Mouse (Mus musculus) heart, postnatal 0 days (tissue): Measurements from ENCODE around the gene Mylk. TPM values are rescaled to one million over a fixed set of nuclear protein-coding genes. Genes with fewer than 3 reads are reported as not detected.
A peak's percentile ranks its signal among the peaks of the same experiment; 100 is the strongest.
"Not testable (repeated sequence)": the region's sequence is repeated elsewhere in the genome, so short reads cannot be mapped to it uniquely, and the experiment has no call there.

Source experiments
- ATAC-seq: fragments of 200-750 bp; cut with Nextera tagmentation; 2 replicates; pipeline ENCODE4 v1.8.0; 2017; ENCODE audit warnings: low read depth, moderate number of reproducible peaks, moderate library complexity; ENCODE audit not compliant: insufficient read depth
- DNase-seq: peaks from one replicate; pipeline ENCODE4 v3.0.0-alpha.2; 2016; ENCODE audit warnings: low spot score
- H3K27ac ChIP-seq: fragments of 300-500 bp; sonication (generic); 2 replicates; pipeline ENCODE4 v1.5.1; 2014; ENCODE audit warnings: low read depth, mild to moderate bottlenecking
- H3K27me3 ChIP-seq: fragments of 300-500 bp; sonication (generic); 2 replicates; pipeline ENCODE4 v1.6.1; 2014; ENCODE audit warnings: low read length, mixed read lengths; ENCODE audit not compliant: control insufficient read depth, insufficient read depth
- H3K36me3 ChIP-seq: fragments of 300-500 bp; sonication (generic); replicated peaks from 2 replicates; pipeline ENCODE4 v1.6.1; 2014; ENCODE audit warnings: low read length, mixed read lengths; ENCODE audit not compliant: control insufficient read depth, insufficient read depth
- H3K4me1 ChIP-seq: fragments of 300-500 bp; sonication (generic); 2 replicates; pipeline ENCODE4 v1.6.1; 2014; ENCODE audit warnings: antibody characterized with exemption; ENCODE audit not compliant: control insufficient read depth, insufficient read depth
- H3K4me2 ChIP-seq: fragments of 300-500 bp; sonication (generic); 2 replicates; pipeline ENCODE4 v1.6.1; 2014; ENCODE audit warnings: low read depth, mild to moderate bottlenecking, low read length, moderate library complexity
- H3K4me3 ChIP-seq: fragments of 300-500 bp; sonication (generic); 2 replicates; pipeline ENCODE4 v1.5.1; 2014; ENCODE audit warnings: low read depth, low read length
- H3K9ac ChIP-seq: fragments of 300-500 bp; sonication (generic); replicated peaks from 2 replicates; pipeline ENCODE4 v1.6.1; 2014; ENCODE audit warnings: low read depth, low read length, mixed read lengths
- H3K9me3 ChIP-seq: fragments of 300-500 bp; sonication (generic); replicated peaks from 2 replicates; pipeline ENCODE4 v1.6.1; 2016; ENCODE audit warnings: low read length; ENCODE audit not compliant: control insufficient read depth
- CTCF ChIP-seq: IDR thresholded peaks from 2 replicates; pipeline ENCODE4 v1.5.1; 2016; ENCODE audit warnings: antibody characterized with exemption, control low read depth, low read depth
- EP300 ChIP-seq: IDR thresholded peaks from 2 replicates; pipeline ENCODE4 v1.6.1; 2016; ENCODE audit warnings: antibody characterized with exemption, low read depth
- WGBS: fragments of 180-500 bp; shearing (Covaris S2); extraction: QIAGEN DNeasy Blood & Tissue Kit; methylation state at CpG from one replicate; pipeline ENCODE4 v1.1.7; 2014; 5-methylcytosine and 5-hydroxymethylcytosine counted together
- polyA plus RNA-seq: library from polyadenylated mRNA; unstranded; fragments of >200 nt; fragmentation: Nextera tagmentation; extraction: Ambion mirVana; gene quantifications from 2 replicates; pipeline ENCODE4 v1.2.1, GENCODE M21; 2015
- total RNA-seq: library from RNA; depleted of rRNA; stranded (reverse); fragments of >200 nt; gene quantifications from 2 replicates; pipeline ENCODE4 v1.2.3, GENCODE M21; 2014; ENCODE audit warnings: low replicate concordance; rRNA removed

Gene Mylk
- total RNA-seq (7.7 and 148 TPM in 2 replicates), polyA plus RNA-seq (5.9 and 6.2 TPM in 2 replicates)

DNA sequence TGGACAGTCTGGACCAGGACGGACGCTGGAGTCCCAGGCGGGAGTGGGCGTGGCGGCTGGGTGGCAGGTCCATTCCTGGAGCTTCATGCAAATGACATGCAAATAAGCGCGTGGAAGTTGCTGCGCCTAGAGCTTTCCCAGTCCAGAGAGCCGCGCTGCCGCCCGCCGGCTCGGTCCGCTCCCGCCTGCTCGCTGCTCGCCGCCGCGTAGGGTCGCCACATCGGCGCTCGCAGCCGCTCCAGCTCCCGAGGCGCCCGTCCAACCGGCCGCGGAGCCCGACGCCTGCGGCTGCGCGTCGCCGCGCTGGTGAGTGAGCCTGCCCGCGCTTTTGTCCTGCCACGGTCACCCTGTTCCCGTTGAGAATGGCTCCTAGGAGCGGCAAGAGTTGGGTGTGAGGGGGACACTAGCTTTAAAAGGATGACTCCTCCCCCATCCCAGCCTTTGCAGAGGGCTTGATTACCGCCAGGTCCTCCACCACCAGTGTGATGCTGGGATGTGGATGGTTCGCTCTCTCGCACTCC lies at the start of gene Mylk:
TSS of gene Mylk (plus strand) at position 146 of the 521 bp plus-strand sequence.
- DNase-seq (peak; percentile 87), ATAC-seq (peak; percentile 87)
- Histone ChIP-seq H3K27ac (no peak within 1 kb of the TSS), H3K9me3 (no peaks in the 10 kb centered on the region), H3K36me3 (no peaks in the 10 kb centered on the region), H3K4me2 (peak within 1 kb of the TSS; percentile 65), H3K9ac (no peak within 1 kb of the TSS), H3K4me1 (no peaks in the 10 kb centered on the region), H3K27me3 (peaks cover 28% of the 10 kb centered on the region), H3K4me3 (peak within 1 kb of the TSS; percentile 43)
- WGBS: under 1% methylated on average over 44 of the region's 48 CpGs
- TF ChIP-seq EP300 (no peak), CTCF (no peak)

DNA sequence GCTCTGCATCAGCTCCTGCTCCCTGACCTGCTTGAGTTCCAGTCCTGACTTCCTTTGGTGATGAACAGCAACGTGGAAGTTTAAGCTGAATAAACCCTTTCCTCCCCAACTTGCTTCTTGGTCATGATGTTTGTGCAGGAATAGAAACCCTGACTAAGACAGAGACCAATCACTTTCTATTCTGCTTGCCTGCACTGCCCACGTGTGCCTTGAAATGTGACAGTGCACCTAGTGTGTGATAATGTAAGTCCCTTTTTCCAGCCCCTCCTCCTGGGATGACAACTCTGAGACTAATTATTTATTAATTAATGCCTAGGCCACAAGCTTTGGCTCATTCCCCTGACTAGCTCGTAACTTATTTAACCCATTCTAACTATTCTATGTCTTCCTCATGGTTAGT lies 46.3 kb upstream of the Mylk start:
- H3K4me2 ChIP-seq, H3K4me3 ChIP-seq: not testable (repeated sequence)
- 68% methylated on average over 3 of the region's 3 CpGs for WGBS

DNA sequence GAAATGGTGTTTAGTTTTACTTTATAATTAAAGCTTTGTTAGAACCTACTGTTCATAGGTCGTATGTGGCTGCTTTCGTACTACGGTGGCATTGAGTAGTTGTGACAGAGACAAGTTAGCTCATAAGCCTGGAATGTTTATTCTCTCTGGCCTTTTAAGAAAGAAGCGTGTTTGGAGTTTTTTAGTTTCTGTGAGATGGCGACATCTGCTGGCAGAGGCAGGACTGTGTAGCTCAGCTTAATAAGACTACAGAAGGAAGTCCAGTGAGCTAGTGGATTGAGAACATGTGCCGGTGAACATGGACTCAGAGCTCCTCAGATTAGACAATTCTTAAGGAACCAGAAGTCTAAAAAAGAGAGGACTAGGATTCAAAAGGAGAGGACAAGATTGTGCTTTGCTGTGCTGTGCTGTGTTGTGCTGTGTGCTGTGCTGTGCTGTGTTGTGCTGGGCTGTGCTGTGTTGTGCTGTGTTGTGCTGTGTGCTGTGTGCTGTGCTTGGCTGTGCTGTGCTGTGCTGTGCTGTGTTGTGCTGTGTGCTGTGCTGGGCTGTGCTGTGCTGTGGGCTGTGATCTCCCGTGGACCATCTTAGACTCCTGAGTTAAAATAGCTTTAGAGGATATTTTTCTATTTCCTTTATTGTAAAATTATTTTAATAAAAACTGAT lies 44.7 kb upstream of the Mylk start:
- ATAC-seq (peak; percentile 83), DNase-seq (peak; percentile 84)
- no peaks in the 10 kb centered on the region for H3K27me3 ChIP-seq
- WGBS: 15% methylated on average over 7 of the region's 7 CpGs
- no peak overlapping the region for H3K9ac ChIP-seq
- TF ChIP-seq EP300 (no peak), CTCF (peak; percentile 88)
- H3K4me3 ChIP-seq: no peak overlapping the region
- peaks cover 20% of the 10 kb centered on the region for H3K36me3 ChIP-seq
- H3K4me2 ChIP-seq: no peak overlapping the region
- H3K4me1 ChIP-seq: no peaks in the 10 kb centered on the region
- H3K27ac ChIP-seq: peak overlapping the region; percentile 46
- no peaks in the 10 kb centered on the region for H3K9me3 ChIP-seq

More for the DNA sequence above, 46.3 kb upstream of the Mylk start:
- DNase-seq, H3K9ac ChIP-seq, H3K27ac ChIP-seq, ATAC-seq, H3K27me3 ChIP-seq, H3K9me3 ChIP-seq, H3K4me1 ChIP-seq: not testable (repeated sequence)
- peaks cover 14% of the 10 kb centered on the region for H3K36me3 ChIP-seq

DNA sequence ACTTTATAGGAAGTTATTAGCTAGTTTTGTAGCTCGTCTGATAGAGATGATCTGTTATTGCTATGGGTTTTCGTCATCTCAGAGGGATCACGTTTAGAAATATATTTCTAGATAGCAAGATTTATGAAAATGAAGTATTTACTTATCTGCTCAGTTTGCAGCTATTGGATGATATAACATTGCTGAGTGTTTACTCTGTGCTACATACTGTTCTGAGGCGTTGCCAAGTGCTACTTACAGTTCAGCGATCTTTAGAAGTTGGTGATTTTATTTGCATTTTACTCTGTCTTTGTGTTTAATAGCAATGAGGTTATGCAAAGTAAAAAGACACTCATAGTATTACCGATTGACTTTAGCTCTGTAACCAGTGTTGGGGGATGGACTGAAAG lies 44.2 kb upstream of the Mylk start:
- no peak overlapping the region for H3K27ac ChIP-seq
- H3K36me3 ChIP-seq: peaks cover 25% of the 10 kb centered on the region
- no peak for ATAC-seq

DNA sequence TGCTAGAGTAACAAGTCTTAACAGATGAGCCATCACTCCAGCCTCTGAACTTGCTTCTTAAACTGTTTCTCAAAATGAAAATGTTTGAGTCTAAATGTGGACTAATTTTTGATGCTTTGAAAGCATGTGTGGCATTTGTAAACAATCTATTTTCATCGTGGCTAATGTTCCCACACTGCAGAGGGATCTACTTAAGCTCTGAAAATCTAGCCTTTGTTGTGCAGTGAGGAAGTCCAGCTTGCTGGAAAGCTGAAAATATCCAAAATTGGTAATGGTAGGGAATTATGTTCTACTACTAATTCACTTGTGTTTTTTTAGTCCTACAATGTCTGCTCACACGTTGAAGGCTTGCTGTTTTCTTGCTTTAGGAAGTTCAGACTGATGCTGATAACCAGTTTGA lies 39.0 kb upstream of the Mylk start:
- Histone ChIP-seq H3K27ac (peak overlapping the region; percentile 53), H3K4me3 (no peak overlapping the region), H3K4me1 (no peaks in the 10 kb centered on the region), H3K9ac (no peak overlapping the region), H3K36me3 (peaks cover 42% of the 10 kb centered on the region), H3K27me3 (no peaks in the 10 kb centered on the region), H3K9me3 (no peaks in the 10 kb centered on the region), H3K4me2 (no peak overlapping the region)
- TF ChIP-seq EP300 (no peak), CTCF (no peak)
- no peak for ATAC-seq
- 70% methylated on average over 2 of the region's 2 CpGs for WGBS
- DNase-seq: no peak

More for the DNA sequence above, 44.2 kb upstream of the Mylk start:
- no peaks in the 10 kb centered on the region for H3K4me1 ChIP-seq
- DNase-seq: no peak
- WGBS: 75% methylated on average over 6 of the region's 6 CpGs
- H3K4me3 ChIP-seq: no peak overlapping the region
- no peaks in the 10 kb centered on the region for H3K9me3 ChIP-seq
- no peak overlapping the region for H3K9ac ChIP-seq
- TF ChIP-seq CTCF (no peak), EP300 (no peak)
- H3K4me2 ChIP-seq: no peak overlapping the region
- no peaks in the 10 kb centered on the region for H3K27me3 ChIP-seq

DNA sequence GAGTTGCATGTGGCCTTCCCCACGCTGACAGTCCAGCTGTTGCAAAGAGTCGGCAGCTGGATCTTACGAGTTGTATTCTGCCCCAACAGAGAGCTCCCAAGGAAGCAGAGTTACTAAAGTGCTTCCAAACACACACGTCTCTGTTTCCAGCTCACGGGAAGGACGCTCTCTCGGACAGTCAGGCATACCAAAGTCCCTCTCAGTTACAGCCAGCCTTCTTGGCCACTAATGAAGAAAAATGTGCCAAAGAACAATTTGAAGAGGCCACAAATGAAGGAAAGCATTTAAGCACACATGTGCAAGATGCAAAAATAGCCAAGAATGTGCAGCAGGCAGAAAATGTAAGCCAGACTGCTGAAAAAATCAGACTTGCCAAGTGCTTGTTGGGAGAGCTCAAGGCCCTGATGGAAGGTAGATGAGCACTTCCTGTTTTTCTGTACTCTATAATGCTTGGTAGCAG lies 38.5 kb upstream of the Mylk start:
- H3K27ac ChIP-seq: peak overlapping the region; percentile 53
- peaks cover 42% of the 10 kb centered on the region for H3K36me3 ChIP-seq
- H3K4me3 ChIP-seq: no peak overlapping the region
- H3K9me3 ChIP-seq: no peaks in the 10 kb centered on the region
- no peak for TF ChIP-seq CTCF
- TF ChIP-seq EP300: no peak
- H3K4me1 ChIP-seq: no peaks in the 10 kb centered on the region
- H3K9ac ChIP-seq: no peak overlapping the region
- no peaks in the 10 kb centered on the region for H3K27me3 ChIP-seq
- 72% methylated on average over 7 of the region's 7 CpGs for WGBS
- DNase-seq (peak; percentile 11), ATAC-seq (no peak; the same call in 1 of the 2 replicates)
- no peak overlapping the region for H3K4me2 ChIP-seq
